Mouse (Mus musculus): Measurements from ENCODE around the gene Gm5089.

GRCm38 (mm10) chr14:122449601-122450495 is 1.1 kb downstream of the Gm5089 start:
- TF ChIP-seq CTCF (IDR thresholded peaks at IDR 0.05; ENCODE audit: low read depth), result no peak
- TF ChIP-seq EP300 (optimal IDR thresholded peaks at IDR 0.05), result no peak
